Mouse (Mus musculus): ENCODE data around the gene Mgat1. TPM values are rescaled to one million over a fixed set of nuclear protein-coding genes. Genes with fewer than 3 reads are reported as not detected.

The Mgat1 gene
- total and polyA plus RNA-seq, 3 experiments = 67.7 to 83.2 (median 80.9) TPM

- peak; percentile 32; the same call in 1 of the 2 replicates for TF ChIP-seq TBP (conservative IDR thresholded peaks at IDR 0.05; ENCODE audit: low read depth, low read length)
- TF ChIP-seq MAX (IDR thresholded peaks at IDR 0.05; ENCODE audit: low read length) = peak; percentile 87
- peak; percentile 55; the same call in 1 of the 2 replicates for TF ChIP-seq JUND (conservative IDR thresholded peaks at IDR 0.05; ENCODE audit: low read depth, low read length)
- peak; percentile 79 for TF ChIP-seq MYC (IDR thresholded peaks at IDR 0.05; ENCODE audit: low read depth, low read length)
- no peak for TF ChIP-seq NELFE (IDR thresholded peaks at IDR 0.05; ENCODE audit: low read depth, low read length)
- TF ChIP-seq UBTF (IDR thresholded peaks at IDR 0.05; ENCODE audit: low read depth, low read length) = no peak; the same call in 1 of the 2 replicates
- TF ChIP-seq ETS1 (conservative IDR thresholded peaks at IDR 0.05; ENCODE audit: low read depth, low read length) = peak; percentile 94
- TF ChIP-seq POLR2A (IDR thresholded peaks at IDR 0.05; ENCODE audit: low read depth, low read length) = no peak
- TF ChIP-seq MAFK (IDR thresholded peaks at IDR 0.05; ENCODE audit: insufficient replicate concordance, low read length) = peak; percentile 88
- peak; percentile 51; the same call in 1 of the 2 replicates for TF ChIP-seq HCFC1 (IDR thresholded peaks at IDR 0.05; ENCODE audit: low read depth, low read length)
- TF ChIP-seq E2F4 (IDR thresholded peaks at IDR 0.05; ENCODE audit: insufficient replicate concordance, low read depth, low read length) = peak; percentile 86; the same call in 1 of the 2 replicates
- TF ChIP-seq ZNF384 (IDR thresholded peaks at IDR 0.05; ENCODE audit: low read depth, low read length) = peak; percentile 97
- TF ChIP-seq MXI1 (IDR thresholded peaks at IDR 0.05; ENCODE audit: low read depth, low read length) = no peak; the same call in 1 of the 2 replicates
- TF ChIP-seq SMC3 (IDR thresholded peaks at IDR 0.05; ENCODE audit: low read depth, low read length) = no peak; the same call in 1 of the 2 replicates
- peak; percentile 93 for TF ChIP-seq MAZ (IDR thresholded peaks at IDR 0.05; ENCODE audit: low read depth, low read length)
- no peak for TF ChIP-seq CTCF (conservative IDR thresholded peaks at IDR 0.05 in 1 of 2, IDR thresholded peaks at IDR 0.05 in 1 of 2; ENCODE audit: low read depth in 2 of 2, low read length in 2 of 2)
- peak; percentile 95 for TF ChIP-seq MEF2A (IDR thresholded peaks at IDR 0.05; ENCODE audit: borderline replicate concordance, low read depth, low read length)
- TF ChIP-seq ZKSCAN1 (IDR thresholded peaks at IDR 0.05; ENCODE audit: borderline replicate concordance, low read depth, low read length) = no peak; the same call in 1 of the 2 replicates
- no peak for TF ChIP-seq GABPA (IDR thresholded peaks at IDR 0.05; ENCODE audit: insufficient replicate concordance, low read depth, low read length)
- peak; percentile 99 for TF ChIP-seq EP300 (IDR thresholded peaks at IDR 0.05; ENCODE audit: low read length)
Observed at GRCm38 (mm10) chr11:49249811-49250421, 5.9 kb downstream of the Mgat1 start (continued).

GRCm38 (mm10) chr11:49250422-49251379 is 6.7 kb downstream of the Mgat1 start:
- H3K4me1 ChIP-seq (ENCODE audit: control insufficient read depth in 1 of 2, insufficient read depth in 2 of 2) = peaks cover 10 to 73% of the 10 kb centered on the region in 2 experiments
- in situ Hi-C loops (cut with MboI; ENCODE audit: low pct_ligation_motif_present, low pct_unique_long_range_greater_than_20kb, low sequenced_read_pairs) = loop anchor here (25.0 kb wide), 1 partner anchor 138 kb away; the partner anchor contains the start of gene Olfr1396
- dilution Hi-C loops (cut with MboI; ENCODE audit: extremely low pct_ligation_motif_present, extremely low pct_unique_long_range_greater_than_20kb, low sequenced_read_pairs) = no loop called here
- peak overlapping the region; percentile 55 for H3K4me2 ChIP-seq (ENCODE audit: insufficient read depth, low read depth, poor library complexity, severe bottlenecking)
- H3K4me3 ChIP-seq (replicated peaks in 1 of 3; ENCODE audit: low read depth in 2 of 3, low read length in 2 of 3, poor library complexity in 1 of 3) = peak overlapping the region; percentile 56 to 79 (median 72)
- H3K27ac ChIP-seq (ENCODE audit: insufficient read depth, low read depth) = peak overlapping the region; percentile 99
- no peaks in the 10 kb centered on the region for H3K27me3 ChIP-seq (replicated peaks)
- H3K9me3 ChIP-seq (replicated peaks; ENCODE audit: low read length) = no peaks in the 10 kb centered on the region
- peak; percentile 85 for DNase-seq (ENCODE audit: extremely low read depth)
- H3K9ac ChIP-seq (ENCODE audit: insufficient read depth, low read depth) = peak overlapping the region; percentile 83
- peaks cover 27 to 42% of the 10 kb centered on the region in 2 experiments for H3K36me3 ChIP-seq (replicated peaks in 1 of 2; ENCODE audit: control insufficient read depth in 1 of 2, insufficient read depth in 1 of 2, low read length in 1 of 2)
- H3K79me2 ChIP-seq (replicated peaks; ENCODE audit: control insufficient read depth, extremely low read depth, insufficient read depth, poor library complexity, severe bottlenecking) = peaks cover 72% of the 10 kb centered on the region
- TF ChIP-seq CTCF (conservative IDR thresholded peaks at IDR 0.05 in 1 of 2, IDR thresholded peaks at IDR 0.05 in 1 of 2; ENCODE audit: low read depth in 2 of 2, low read length in 2 of 2) (peak in 1 of 2 experiments; percentile 41; a peak in 2 of 4 replicates), POLR2A (IDR thresholded peaks at IDR 0.05; ENCODE audit: low read depth, low read length) (peak; percentile 92), MAZ (IDR thresholded peaks at IDR 0.05; ENCODE audit: low read depth, low read length) (peak; percentile 83), MAFK (IDR thresholded peaks at IDR 0.05; ENCODE audit: insufficient replicate concordance, low read length) (no peak), RAD21 (IDR thresholded peaks at IDR 0.05; ENCODE audit: low read depth, low read length) (peak; percentile 27), NRF1 (IDR thresholded peaks at IDR 0.05; ENCODE audit: low read depth, low read length) (peak; percentile 34; the same call in 1 of the 2 replicates), ETS1 (conservative IDR thresholded peaks at IDR 0.05; ENCODE audit: low read depth, low read length) (no peak), MXI1 (IDR thresholded peaks at IDR 0.05; ENCODE audit: low read depth, low read length) (peak; percentile 90), SMC3 (IDR thresholded peaks at IDR 0.05; ENCODE audit: low read depth, low read length) (peak; percentile 49), ZMIZ1 (IDR thresholded peaks at IDR 0.05; ENCODE audit: low read depth, low read length) (peak; percentile 43), KAT2A (IDR thresholded peaks at IDR 0.05; ENCODE audit: insufficient replicate concordance, low read length) (0 out of 2 replicates have a peak, but pooled peaks have one; percentile 5), BHLHE40 (IDR thresholded peaks at IDR 0.05; ENCODE audit: low read depth, low read length) (peak; percentile 27; the same call in 1 of the 2 replicates), TCF12 (IDR thresholded peaks at IDR 0.05; ENCODE audit: low read depth, low read length) (peak; percentile 89), MEF2A (IDR thresholded peaks at IDR 0.05; ENCODE audit: borderline replicate concordance, low read depth, low read length) (peak; percentile 42; the same call in 1 of the 2 replicates), E2F4 (IDR thresholded peaks at IDR 0.05; ENCODE audit: insufficient replicate concordance, low read depth, low read length) (no peak), EP300 (IDR thresholded peaks at IDR 0.05; ENCODE audit: low read length) (no peak), NELFE (IDR thresholded peaks at IDR 0.05; ENCODE audit: low read depth, low read length) (peak; percentile 87), ELF1 (IDR thresholded peaks at IDR 0.05; ENCODE audit: low read depth, low read length) (peak; percentile 87), HCFC1 (IDR thresholded peaks at IDR 0.05; ENCODE audit: low read depth, low read length) (peak; percentile 49), MAX (IDR thresholded peaks at IDR 0.05; ENCODE audit: low read length) (peak; percentile 66), JUN (IDR thresholded peaks at IDR 0.05; ENCODE audit: insufficient read depth, low read depth, low read length) (no peak), USF1 (IDR thresholded peaks at IDR 0.05; ENCODE audit: low read depth, low read length) (no peak)
